Mouse (Mus musculus) CH12.LX (cell line): ENCODE results near the gene Aoc3. TPM values are rescaled to one million over a fixed set of nuclear protein-coding genes. Genes with fewer than 3 reads are reported as not detected.

Experiments used
- DNase-seq: peaks from one replicate; pipeline ENCODE4 v3.0.0-alpha.2; 2013; ENCODE audit errors: extremely low read depth
- H3K27ac ChIP-seq: 2 replicates; pipeline ENCODE4 v1.5.1; 2012; ENCODE audit warnings: low read depth, mild to moderate bottlenecking, control low read depth, moderate library complexity; ENCODE audit not compliant: insufficient read depth
- H3K27me3 ChIP-seq: replicated peaks from 2 replicates; pipeline ENCODE3; 2012; ENCODE audit warnings: inconsistent platforms
- H3K36me3 ChIP-seq, 2 experiments: replicated peaks in 1 of 2; 2 replicates each; pipeline versions ENCODE3 to v1.6.1; 2012; ENCODE audit warnings: inconsistent platforms in 1 of 2, low read length in 1 of 2, mild to moderate bottlenecking in 1 of 2, mixed read lengths in 1 of 2, moderate library complexity in 1 of 2; ENCODE audit not compliant: control insufficient read depth in 1 of 2, insufficient read depth in 1 of 2
- H3K4me1 ChIP-seq, 2 experiments: 2 replicates each; pipeline ENCODE4 v1.6.1; 2012; ENCODE audit warnings: inconsistent platforms in 1 of 2, moderate library complexity in 1 of 2; ENCODE audit not compliant: insufficient read depth in 2 of 2, control insufficient read depth in 1 of 2
- H3K4me2 ChIP-seq: 2 replicates; pipeline ENCODE4 v1.6.1; 2012; ENCODE audit warnings: low read depth, mild to moderate bottlenecking, control low read depth; ENCODE audit not compliant: poor library complexity, insufficient read depth, severe bottlenecking
- H3K4me3 ChIP-seq, 3 experiments: fragments of 150-350 bp in 1 of 3; sonication (generic) in 1 of 3; replicated peaks in 1 of 3; 2 replicates each; pipeline versions ENCODE3 to v1.5.1; 2011 to 2012; ENCODE audit warnings: low read depth in 2 of 3, low read length in 2 of 3, mild to moderate bottlenecking in 2 of 3, moderate library complexity in 2 of 3, control low read depth in 1 of 3, improper control_type of control experiment in 1 of 3, inconsistent platforms in 1 of 3, mixed read lengths in 1 of 3; ENCODE audit not compliant: poor library complexity in 1 of 3
- H3K79me2 ChIP-seq: replicated peaks from 2 replicates; pipeline ENCODE4 v1.6.1; 2012; ENCODE audit warnings: mild to moderate bottlenecking, moderate library complexity; ENCODE audit not compliant: control insufficient read depth, poor library complexity, insufficient read depth, severe bottlenecking; ENCODE audit errors: extremely low read depth
- H3K9ac ChIP-seq: 2 replicates; pipeline ENCODE4 v1.6.1; 2012; ENCODE audit warnings: low read depth, mild to moderate bottlenecking, control low read depth, moderate library complexity; ENCODE audit not compliant: insufficient read depth
- H3K9me3 ChIP-seq: replicated peaks from 2 replicates; pipeline ENCODE3; 2012; ENCODE audit warnings: low read length, inconsistent platforms, mixed read lengths
- CHD1 ChIP-seq: IDR thresholded peaks from 2 replicates; pipeline ENCODE4 v1.6.1; 2012; ENCODE audit warnings: low read depth, low read length, improper control_type of control experiment, inconsistent platforms
- CTCF ChIP-seq, 2 experiments: IDR thresholded peaks in 1 of 2; conservative IDR thresholded peaks in 1 of 2; 2 replicates each; pipeline ENCODE4 v1.5.1; 2011 to 2012; ENCODE audit warnings: low read depth in 2 of 2, low read length in 2 of 2, improper control_type of control experiment in 1 of 2, inconsistent platforms in 1 of 2, mild to moderate bottlenecking in 1 of 2, moderate library complexity in 1 of 2
- E2F4 ChIP-seq: IDR thresholded peaks from 2 replicates; pipeline ENCODE4 v1.6.1; 2011; ENCODE audit warnings: low read depth, low read length, improper control_type of control experiment; ENCODE audit not compliant: insufficient replicate concordance
- ELF1 ChIP-seq: IDR thresholded peaks from 2 replicates; pipeline ENCODE4 v1.6.1; 2014; ENCODE audit warnings: low read depth, mild to moderate bottlenecking, inconsistent platforms, low read length, improper control_type of control experiment
- EP300 ChIP-seq: IDR thresholded peaks from 2 replicates; pipeline ENCODE4 v1.6.1; 2011; ENCODE audit warnings: low read length, improper control_type of control experiment
- GABPA ChIP-seq: IDR thresholded peaks from 2 replicates; pipeline ENCODE4 v1.6.1; 2012; ENCODE audit warnings: low read depth, low read length, improper control_type of control experiment, inconsistent platforms; ENCODE audit not compliant: insufficient replicate concordance
- JUND ChIP-seq: conservative IDR thresholded peaks from 2 replicates; pipeline ENCODE4 v1.6.1; 2011; ENCODE audit warnings: low read depth, low read length, improper control_type of control experiment
- KAT2A ChIP-seq: IDR thresholded peaks from 2 replicates; pipeline ENCODE4 v1.6.1; 2012; ENCODE audit warnings: low read length, improper control_type of control experiment, inconsistent platforms; ENCODE audit not compliant: insufficient replicate concordance
- MAZ ChIP-seq: IDR thresholded peaks from 2 replicates; pipeline ENCODE4 v1.6.1; 2012; ENCODE audit warnings: low read depth, mild to moderate bottlenecking, inconsistent platforms, low read length, improper control_type of control experiment, moderate library complexity
- MEF2A ChIP-seq: IDR thresholded peaks from 2 replicates; pipeline ENCODE4 v1.6.1; 2014; ENCODE audit warnings: low read depth, mild to moderate bottlenecking, inconsistent platforms, low read length, improper control_type of control experiment, borderline replicate concordance
- MXI1 ChIP-seq: IDR thresholded peaks from 2 replicates; pipeline ENCODE4 v1.6.1; 2011; ENCODE audit warnings: mild to moderate bottlenecking, low read depth, low read length, improper control_type of control experiment
- MYC ChIP-seq: IDR thresholded peaks from 2 replicates; pipeline ENCODE4 v1.6.1; 2011; ENCODE audit warnings: low read depth, mild to moderate bottlenecking, improper control_type of control experiment, low read length
- NRF1 ChIP-seq: IDR thresholded peaks from 2 replicates; pipeline ENCODE4 v1.6.1; 2014; ENCODE audit warnings: low read depth, mild to moderate bottlenecking, inconsistent platforms, low read length, improper control_type of control experiment, moderate library complexity
- PAX5 ChIP-seq: IDR thresholded peaks from 2 replicates; pipeline ENCODE4 v1.6.1; 2012; ENCODE audit warnings: low read length, inconsistent platforms, mixed read lengths
- POLR2A ChIP-seq: IDR thresholded peaks from 2 replicates; pipeline ENCODE4 v1.6.1; 2011; ENCODE audit warnings: low read depth, mild to moderate bottlenecking, improper control_type of control experiment, low read length
- RAD21 ChIP-seq: IDR thresholded peaks from 2 replicates; pipeline ENCODE4 v1.6.1; 2011; ENCODE audit warnings: low read depth, mild to moderate bottlenecking, low read length, improper control_type of control experiment, moderate library complexity
- SIN3A ChIP-seq: IDR thresholded peaks from 2 replicates; pipeline ENCODE4 v1.6.1; 2012; ENCODE audit warnings: low read length, improper control_type of control experiment, inconsistent platforms
- SMC3 ChIP-seq: IDR thresholded peaks from 2 replicates; pipeline ENCODE4 v1.6.1; 2011; ENCODE audit warnings: low read depth, low read length, improper control_type of control experiment
- TBP ChIP-seq: conservative IDR thresholded peaks from 2 replicates; pipeline ENCODE4 v1.6.1; 2011; ENCODE audit warnings: low read depth, low read length, improper control_type of control experiment
- USF2 ChIP-seq: conservative IDR thresholded peaks from 2 replicates; pipeline ENCODE4 v1.6.1; 2011; ENCODE audit warnings: low read depth, low read length, improper control_type of control experiment
- ZKSCAN1 ChIP-seq: IDR thresholded peaks from 2 replicates; pipeline ENCODE4 v1.6.1; 2012; ENCODE audit warnings: low read depth, inconsistent platforms, low read length, improper control_type of control experiment, borderline replicate concordance
- ZNF384 ChIP-seq: IDR thresholded peaks from 2 replicates; pipeline ENCODE4 v1.6.1; 2012; ENCODE audit warnings: low read depth, low read length, improper control_type of control experiment, inconsistent platforms
- dilution Hi-C: fragments of 300-500 bp; cut with MboI; formaldehyde crosslinking; loops from 2 replicates; pipeline ENCODE4 v1.14.3; 2020; ENCODE audit warnings: low sequenced_read_pairs; ENCODE audit not compliant: extremely low pct_unique_long_range_greater_than_20kb, extremely low pct_ligation_motif_present
- in situ Hi-C: fragments of 300-500 bp; cut with MboI; formaldehyde crosslinking; loops from 3 replicates; pipeline ENCODE4 v1.14.3; 2019; ENCODE audit warnings: low sequenced_read_pairs, low pct_ligation_motif_present, low pct_unique_long_range_greater_than_20kb, mixed read lengths
- polyA plus RNA-seq: library from polyadenylated mRNA; unstranded; fragments of >175 nt; gene quantifications from 2 replicates; pipeline ENCODE4 v1.2.1, GENCODE M21; 2012; ENCODE audit warnings: low read depth; ENCODE audit not compliant: insufficient read length
- total RNA-seq, 2 experiments: library from RNA; depleted of rRNA; stranded (reverse); fragments of 300-350 nt in 1 of 2; fragments of >200 nt in 1 of 2; gene quantifications; 2 replicates each; pipeline ENCODE4 v1.2.3; 2012 to 2014

Gene Aoc3
- total and polyA plus RNA-seq, 3 experiments = 0.25 to 0.99 (median 0.28) TPM

DNA sequence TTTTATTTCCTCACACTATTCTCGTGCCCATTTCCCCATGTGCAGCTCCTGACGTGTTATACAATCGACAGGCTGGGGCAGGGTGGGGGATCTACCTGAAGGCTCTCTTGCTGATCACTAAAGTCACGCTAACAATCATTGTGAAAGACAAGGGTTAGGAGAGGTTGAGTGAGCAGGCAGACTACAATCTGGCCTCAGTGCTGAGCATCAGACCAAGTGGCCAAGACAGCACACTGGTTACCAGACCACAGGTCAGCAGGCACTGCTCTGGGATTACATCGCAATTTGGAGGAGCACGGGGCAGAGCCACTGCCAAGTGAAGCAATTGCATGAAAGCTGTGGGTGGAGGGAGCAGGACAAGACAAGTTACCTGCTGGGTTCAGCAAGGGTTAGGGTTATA is 48.5 kb downstream of the Aoc3 start:
- no peak for TF ChIP-seq POLR2A
- no peak for TF ChIP-seq ZNF384
- no peak for TF ChIP-seq EP300
- no peak for TF ChIP-seq JUND
- no peak for TF ChIP-seq USF2
- TF ChIP-seq ZKSCAN1 = no peak
- TF ChIP-seq SIN3A = no peak
- in situ Hi-C loops = no loop called here
- no peaks in the 10 kb centered on the region for H3K79me2 ChIP-seq
- H3K9ac ChIP-seq = no peak overlapping the region
- H3K27me3 ChIP-seq = no peaks in the 10 kb centered on the region
- no peak overlapping the region for H3K4me3 ChIP-seq
- DNase-seq = no peak
- peaks cover 12 to 24% of the 10 kb centered on the region in 2 experiments for H3K4me1 ChIP-seq
- H3K4me2 ChIP-seq = no peak overlapping the region
- H3K27ac ChIP-seq = no peak overlapping the region
- no peaks in the 10 kb centered on the region for H3K9me3 ChIP-seq
- dilution Hi-C loops = no loop called here
- no peaks in the 10 kb centered on the region for H3K36me3 ChIP-seq

DNA sequence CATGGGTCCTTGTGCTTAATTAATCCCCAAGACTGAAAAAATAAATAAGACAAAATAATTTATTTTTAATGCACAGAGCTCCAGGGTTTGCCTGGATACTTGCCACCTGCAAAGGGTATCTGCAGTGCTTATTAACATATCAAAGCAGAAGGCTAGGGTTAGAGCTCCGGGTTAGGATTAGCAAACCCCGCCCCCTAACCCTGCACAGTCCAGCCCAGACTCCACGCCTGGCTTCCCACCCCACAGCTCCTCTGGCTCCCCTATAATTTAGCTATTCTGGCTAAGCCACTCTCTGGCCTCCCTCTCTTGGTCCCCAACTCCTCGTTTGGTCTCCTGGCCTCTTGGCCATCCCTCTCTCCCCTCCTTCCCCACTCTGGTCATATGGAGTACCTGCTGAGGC is 51.4 kb downstream of the Aoc3 start:
- in situ Hi-C loops (no loop called here), dilution Hi-C loops (no loop called here)
- H3K4me1 ChIP-seq = peaks cover 0 to 5% of the 10 kb centered on the region in 2 experiments; a peak in 1 of 4 replicates
- DNase-seq = no peak
- no peak overlapping the region for H3K4me3 ChIP-seq
- no peak overlapping the region for H3K4me2 ChIP-seq
- H3K36me3 ChIP-seq = no peaks in the 10 kb centered on the region
- no peaks in the 10 kb centered on the region for H3K79me2 ChIP-seq
- H3K27me3 ChIP-seq = no peaks in the 10 kb centered on the region
- TF ChIP-seq ELF1 (no peak), GABPA (no peak), NRF1 (no peak), CHD1 (no peak), SMC3 (no peak), E2F4 (no peak), EP300 (no peak), TBP (no peak), JUND (no peak), MXI1 (no peak), MAZ (no peak), MYC (no peak), ZNF384 (no peak), PAX5 (no peak), RAD21 (no peak), ZKSCAN1 (no peak), MEF2A (no peak), KAT2A (no peak), CTCF (conservative IDR thresholded peaks at IDR 0.05 in 1 of 2, IDR thresholded peaks at IDR 0.05 in 1 of 2; ENCODE audit: low read depth in 2 of 2, low read length in 2 of 2) (no peak)
- no peak overlapping the region for H3K27ac ChIP-seq
- H3K9me3 ChIP-seq = no peaks in the 10 kb centered on the region
- no peak overlapping the region for H3K9ac ChIP-seq

Other genes with a start within 250 kb of the Aoc3 start
Only the 20 nearest of the 29 such genes appear.
- 16.3 and 20.3 TPM in 2 replicates for gene Plekhh3, start 159.3 kb upstream of the Aoc3 start, total RNA-seq (2012; rRNA removed)
- gene Plekhh3, start 159.3 kb upstream of the Aoc3 start, total RNA-seq (2014; rRNA removed) = 2.8 and 2.9 TPM in 2 replicates
- 3.7 and 5.0 TPM in 2 replicates for gene Plekhh3, start 159.3 kb upstream of the Aoc3 start, polyA plus RNA-seq
- 29.6 and 58.7 TPM in 2 replicates for gene Ccr10, start 155.2 kb upstream of the Aoc3 start, total RNA-seq (2012; rRNA removed)
- gene Ccr10, start 155.2 kb upstream of the Aoc3 start, total RNA-seq (2014; rRNA removed) = 14.1 and 17.2 TPM in 2 replicates
- gene Ccr10, start 155.2 kb upstream of the Aoc3 start, polyA plus RNA-seq = 12.3 TPM in 2 replicates
- gene Ezh1, start 104.1 kb upstream of the Aoc3 start, total RNA-seq (2012; rRNA removed) = 11.1 and 15.3 TPM in 2 replicates
- gene Ezh1, start 104.1 kb upstream of the Aoc3 start, total RNA-seq (2014; rRNA removed) = 8.5 and 8.7 TPM in 2 replicates
- gene Ezh1, start 104.1 kb upstream of the Aoc3 start, polyA plus RNA-seq = 10.8 and 12.1 TPM in 2 replicates
- gene Ramp2, start 84.6 kb upstream of the Aoc3 start, total RNA-seq (2012; rRNA removed) = 1.3 and 1.5 TPM in 2 replicates
- gene Ramp2, start 84.6 kb upstream of the Aoc3 start, total RNA-seq (2014; rRNA removed) = 0.26 TPM in 1 of 2 replicates, not detected in the other
- 0.33 and 0.80 TPM in 2 replicates for gene Ramp2, start 84.6 kb upstream of the Aoc3 start, polyA plus RNA-seq
- gene Vps25, start 76.9 kb upstream of the Aoc3 start, total RNA-seq (2012; rRNA removed) = 102 and 132 TPM in 2 replicates
- gene Vps25, start 76.9 kb upstream of the Aoc3 start, total RNA-seq (2014; rRNA removed) = 97.7 and 105 TPM in 2 replicates
- 210 and 211 TPM in 2 replicates for gene Vps25, start 76.9 kb upstream of the Aoc3 start, polyA plus RNA-seq
- 0.85 and 1.2 TPM in 2 replicates for gene Wnk4, start 70.0 kb upstream of the Aoc3 start, total RNA-seq (2012; rRNA removed)
- gene Wnk4, start 70.0 kb upstream of the Aoc3 start, total RNA-seq (2014; rRNA removed) = 0.62 and 0.90 TPM in 2 replicates
- gene Wnk4, start 70.0 kb upstream of the Aoc3 start, polyA plus RNA-seq = 5.4 and 7.8 TPM in 2 replicates
- 2.5 and 3.4 TPM in 2 replicates for gene Cntd1, start 51.6 kb upstream of the Aoc3 start, total RNA-seq (2012; rRNA removed)
- 0.65 and 0.98 TPM in 2 replicates for gene Cntd1, start 51.6 kb upstream of the Aoc3 start, total RNA-seq (2014; rRNA removed)
- 0.85 and 0.96 TPM in 2 replicates for gene Cntd1, start 51.6 kb upstream of the Aoc3 start, polyA plus RNA-seq
- gene Coa3, start 51.5 kb upstream of the Aoc3 start, total RNA-seq (2012; rRNA removed) = 285 TPM in 2 replicates
- 177 and 179 TPM in 2 replicates for gene Coa3, start 51.5 kb upstream of the Aoc3 start, total RNA-seq (2014; rRNA removed)
- 113 and 117 TPM in 2 replicates for gene Coa3, start 51.5 kb upstream of the Aoc3 start, polyA plus RNA-seq
- 280 and 282 TPM in 2 replicates for gene Becn1, start 28.3 kb upstream of the Aoc3 start, total RNA-seq (2012; rRNA removed)
- gene Becn1, start 28.3 kb upstream of the Aoc3 start, total RNA-seq (2014; rRNA removed) = 207 and 224 TPM in 2 replicates
- 177 and 237 TPM in 2 replicates for gene Becn1, start 28.3 kb upstream of the Aoc3 start, polyA plus RNA-seq
- 86.1 and 108 TPM in 2 replicates for gene Psme3, start 14.4 kb upstream of the Aoc3 start, total RNA-seq (2012; rRNA removed)
- gene Psme3, start 14.4 kb upstream of the Aoc3 start, total RNA-seq (2014; rRNA removed) = 199 and 208 TPM in 2 replicates
- gene Psme3, start 14.4 kb upstream of the Aoc3 start, polyA plus RNA-seq = 496 and 527 TPM in 2 replicates
- gene Aoc2, start 5.5 kb upstream of the Aoc3 start, total RNA-seq (2012; rRNA removed) = 5.0 and 5.5 TPM in 2 replicates
- 3.6 and 4.3 TPM in 2 replicates for gene Aoc2, start 5.5 kb upstream of the Aoc3 start, total RNA-seq (2014; rRNA removed)
- gene Aoc2, start 5.5 kb upstream of the Aoc3 start, polyA plus RNA-seq = 10.7 and 12.1 TPM in 2 replicates
- 0.08 TPM in 1 of 2 replicates, not detected in the other for gene G6pc, start 37.0 kb downstream of the Aoc3 start, total RNA-seq (2012; rRNA removed)
- not detected in 2 replicates for gene G6pc, start 37.0 kb downstream of the Aoc3 start, total RNA-seq (2014; rRNA removed)
- not detected in 2 replicates for gene G6pc, start 37.0 kb downstream of the Aoc3 start, polyA plus RNA-seq
- gene Aarsd1, start 87.0 kb downstream of the Aoc3 start, total RNA-seq (2012; rRNA removed) = 133 and 134 TPM in 2 replicates
- 78.2 and 81.5 TPM in 2 replicates for gene Aarsd1, start 87.0 kb downstream of the Aoc3 start, total RNA-seq (2014; rRNA removed)
- 84.5 and 99.8 TPM in 2 replicates for gene Aarsd1, start 87.0 kb downstream of the Aoc3 start, polyA plus RNA-seq
- 8.3 and 8.4 TPM in 2 replicates for gene Gm27029, start 94.2 kb downstream of the Aoc3 start, total RNA-seq (2012; rRNA removed)
- 1.7 and 2.3 TPM in 2 replicates for gene Gm27029, start 94.2 kb downstream of the Aoc3 start, total RNA-seq (2014; rRNA removed)
- 6.2 and 8.7 TPM in 2 replicates for gene Gm27029, start 94.2 kb downstream of the Aoc3 start, polyA plus RNA-seq
- 10.1 and 10.7 TPM in 2 replicates for gene Rundc1, start 94.5 kb downstream of the Aoc3 start, total RNA-seq (2012; rRNA removed)
- gene Rundc1, start 94.5 kb downstream of the Aoc3 start, total RNA-seq (2014; rRNA removed) = 6.4 and 6.8 TPM in 2 replicates
- gene Rundc1, start 94.5 kb downstream of the Aoc3 start, polyA plus RNA-seq = 12.7 and 13.5 TPM in 2 replicates
- 2.3 and 2.4 TPM in 2 replicates for gene Ptges3l, start 94.7 kb downstream of the Aoc3 start, total RNA-seq (2012; rRNA removed)
- 1.9 and 2.3 TPM in 2 replicates for gene Ptges3l, start 94.7 kb downstream of the Aoc3 start, total RNA-seq (2014; rRNA removed)
- gene Ptges3l, start 94.7 kb downstream of the Aoc3 start, polyA plus RNA-seq = 2.2 and 3.0 TPM in 2 replicates
- gene Rpl27, start 111.7 kb downstream of the Aoc3 start, total RNA-seq (2012; rRNA removed) = 3,039 and 3,055 TPM in 2 replicates
- gene Rpl27, start 111.7 kb downstream of the Aoc3 start, total RNA-seq (2014; rRNA removed) = 5,415 and 5,728 TPM in 2 replicates
- gene Rpl27, start 111.7 kb downstream of the Aoc3 start, polyA plus RNA-seq = 881 and 909 TPM in 2 replicates
- 49.3 and 59.3 TPM in 2 replicates for gene Ifi35, start 117.8 kb downstream of the Aoc3 start, total RNA-seq (2012; rRNA removed)
- 74.9 and 79.1 TPM in 2 replicates for gene Ifi35, start 117.8 kb downstream of the Aoc3 start, total RNA-seq (2014; rRNA removed)
- 63.7 and 67.6 TPM in 2 replicates for gene Ifi35, start 117.8 kb downstream of the Aoc3 start, polyA plus RNA-seq
- gene Rnd2, start 134.4 kb downstream of the Aoc3 start, total RNA-seq (2012; rRNA removed) = 2.8 and 3.4 TPM in 2 replicates
- gene Rnd2, start 134.4 kb downstream of the Aoc3 start, total RNA-seq (2014; rRNA removed) = 1.1 and 1.4 TPM in 2 replicates
- gene Rnd2, start 134.4 kb downstream of the Aoc3 start, polyA plus RNA-seq = 4.5 and 4.6 TPM in 2 replicates
- gene Vat1, start 135.6 kb downstream of the Aoc3 start, total RNA-seq (2012; rRNA removed) = 20.2 and 29.9 TPM in 2 replicates
- 14.5 and 14.9 TPM in 2 replicates for gene Vat1, start 135.6 kb downstream of the Aoc3 start, total RNA-seq (2014; rRNA removed)
- gene Vat1, start 135.6 kb downstream of the Aoc3 start, polyA plus RNA-seq = 46.0 and 49.4 TPM in 2 replicates